Mouse (Mus musculus): ENCODE results near the gene Fam107b.

GRCm38 (mm10) chr2:3695900-3696299 is 125.6 kb downstream of the Fam107b start:
- TF ChIP-seq POLR2A (IDR thresholded peaks at IDR 0.05; ENCODE audit: borderline replicate concordance, low read depth, low read length) (no peak), CTCF (IDR thresholded peaks at IDR 0.05; ENCODE audit: low read depth, low read length) (no peak)

Measured in bone marrow macrophage, adult 2 months (primary cell).